Mouse (Mus musculus) adrenal gland, postnatal 25 days (tissue): ENCODE measurements around the gene Rfx4. TPM values are rescaled to one million over a fixed set of nuclear protein-coding genes. Genes with fewer than 3 reads are reported as not detected.
A peak's percentile ranks its signal among the peaks of the same experiment; 100 is the strongest.

Source experiments
- DNase-seq: peaks from one replicate; pipeline ENCODE4 v3.0.0; 2021; ENCODE audit warnings: mixed read lengths
- total RNA-seq: library from RNA; stranded (reverse); gene quantifications from 2 replicates; pipeline ENCODE4 v1.2.3, GENCODE M21; 2021

Gene Rfx4
- total RNA-seq, 1 experiment from 2014 or later = not detected

DNA sequence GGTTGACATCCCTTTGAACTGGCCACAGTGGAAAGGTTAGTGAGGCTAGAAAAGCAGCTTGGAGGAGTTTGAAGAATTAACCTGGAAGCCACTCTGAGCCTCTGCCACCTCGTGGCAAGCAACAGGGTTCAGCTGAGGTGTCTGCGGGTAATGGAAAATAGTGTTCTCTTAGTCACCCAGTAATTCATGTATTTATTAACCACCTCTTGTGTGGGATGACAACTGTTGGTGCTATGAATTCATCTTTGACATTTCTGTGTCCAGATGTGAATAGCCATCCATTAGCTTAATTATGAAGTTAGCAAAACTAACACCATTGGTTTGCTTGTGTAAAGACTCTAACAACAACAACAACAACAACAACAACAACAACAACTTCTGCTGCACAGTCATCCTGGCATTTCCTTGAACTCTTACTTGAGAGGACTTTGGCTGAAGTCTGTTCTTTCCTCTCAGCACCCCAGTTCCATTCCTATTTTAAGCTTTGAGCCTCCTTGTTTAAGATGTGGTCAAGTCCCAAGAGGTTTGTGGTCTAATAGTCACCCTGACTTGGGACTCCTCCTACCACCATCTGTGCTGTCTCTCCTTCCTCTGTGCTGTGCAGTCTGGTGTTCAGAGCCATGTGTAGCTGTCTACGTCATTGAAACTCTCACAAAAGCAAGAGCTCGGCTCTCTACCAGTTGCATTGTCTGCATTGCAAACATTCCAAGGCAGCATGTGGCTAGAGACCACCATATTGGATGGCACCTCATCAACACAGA lies 60.0 kb downstream of the Rfx4 start:
- no peak for DNase-seq

DNA sequence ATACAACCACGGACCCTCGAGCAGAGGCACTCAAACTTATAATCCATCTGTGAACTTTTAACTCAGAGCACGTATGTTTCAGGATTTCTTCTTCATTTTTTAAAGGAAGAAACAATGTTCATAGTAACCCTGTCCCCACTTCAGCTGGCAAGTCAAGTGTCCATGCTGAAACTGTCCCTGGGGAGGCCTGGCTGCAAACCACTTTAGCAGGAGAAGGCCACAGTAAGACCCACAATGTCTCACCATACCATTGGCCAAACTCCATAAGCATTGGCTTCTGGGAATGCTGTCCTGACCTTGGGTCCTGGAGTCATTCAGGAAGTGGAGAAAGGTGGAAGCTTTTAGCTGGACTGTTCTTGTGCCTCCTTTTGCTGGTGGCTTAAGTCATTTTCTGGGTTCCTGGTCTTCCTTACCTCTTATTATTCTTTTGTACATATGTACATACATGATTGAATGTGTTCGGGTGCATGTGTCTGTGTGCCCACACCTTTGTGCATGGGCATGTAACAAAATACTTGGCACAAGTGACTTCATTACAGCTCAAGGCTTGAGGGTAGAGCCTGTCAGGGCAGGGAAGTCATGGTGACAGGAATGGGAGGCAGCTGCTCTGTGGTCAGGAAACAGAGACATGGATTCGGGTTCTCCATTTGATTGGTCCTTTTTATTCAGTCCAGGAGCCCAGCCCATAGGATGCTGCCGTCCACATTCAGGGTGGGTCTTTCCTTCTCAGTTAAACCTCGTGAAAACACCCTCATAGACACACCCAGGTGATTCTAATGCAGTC lies 61.4 kb downstream of the Rfx4 start:
- DNase-seq = peak; percentile 22

DNA sequence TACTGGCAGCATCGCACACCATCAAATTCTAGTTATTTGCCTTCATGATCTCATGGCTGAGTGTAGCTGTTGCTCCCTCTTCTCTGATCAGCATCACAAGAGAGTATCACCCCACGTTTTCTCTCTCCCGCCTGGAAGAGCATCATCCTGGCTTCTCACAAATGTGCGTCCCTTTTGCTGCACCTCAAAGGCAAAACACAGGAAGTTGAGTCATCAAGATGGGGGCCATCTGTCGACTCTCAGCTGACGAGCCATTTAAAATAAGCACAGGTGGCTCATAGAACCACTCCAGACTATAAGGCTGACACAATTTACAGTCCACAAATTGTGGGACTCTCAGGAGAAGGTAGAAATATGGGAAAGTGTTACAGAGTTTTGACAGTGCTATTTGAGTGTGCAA lies 63.8 kb downstream of the Rfx4 start:
- DNase-seq = no peak

DNA sequence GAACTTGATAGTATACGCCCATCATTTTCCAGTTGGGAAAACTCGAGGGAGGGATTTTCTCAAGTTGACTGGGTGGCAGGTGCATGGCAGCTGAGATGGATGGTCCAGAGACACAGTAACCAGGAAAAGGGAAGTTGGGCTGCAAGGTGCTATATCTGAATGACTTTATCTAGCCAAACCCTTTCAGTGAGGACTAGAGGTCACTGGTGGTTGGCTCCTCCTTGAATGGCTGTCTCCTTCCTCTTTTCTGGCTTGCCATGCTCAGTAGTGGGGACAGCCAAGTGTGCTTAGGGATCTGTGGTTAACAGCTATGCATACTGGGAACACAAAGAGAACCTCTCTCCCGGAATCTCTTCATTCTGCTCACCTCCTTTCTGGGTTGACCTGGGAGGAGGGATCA lies 64.4 kb downstream of the Rfx4 start:
- no peak for DNase-seq

DNA sequence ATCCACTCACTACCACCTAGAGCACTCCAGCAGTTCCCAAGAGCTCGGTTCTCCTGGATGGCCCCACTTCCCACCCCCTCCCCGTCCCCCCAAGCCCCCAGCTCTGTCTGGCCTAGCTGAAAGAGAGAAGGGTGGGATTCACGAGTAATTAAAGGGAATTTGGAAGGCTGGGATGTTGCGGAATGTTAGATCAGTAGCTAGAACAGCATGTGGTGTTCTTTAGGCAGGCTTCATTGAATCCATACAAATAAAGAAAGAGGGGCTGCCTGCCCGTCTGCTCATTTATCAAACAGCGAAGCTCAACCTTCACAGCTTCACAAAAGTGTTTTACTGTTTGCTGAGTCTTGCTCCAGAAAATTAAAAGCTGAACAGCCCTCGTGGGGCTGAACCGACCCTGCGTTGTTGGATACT lies 66.9 kb downstream of the Rfx4 start:
- DNase-seq = no peak

DNA sequence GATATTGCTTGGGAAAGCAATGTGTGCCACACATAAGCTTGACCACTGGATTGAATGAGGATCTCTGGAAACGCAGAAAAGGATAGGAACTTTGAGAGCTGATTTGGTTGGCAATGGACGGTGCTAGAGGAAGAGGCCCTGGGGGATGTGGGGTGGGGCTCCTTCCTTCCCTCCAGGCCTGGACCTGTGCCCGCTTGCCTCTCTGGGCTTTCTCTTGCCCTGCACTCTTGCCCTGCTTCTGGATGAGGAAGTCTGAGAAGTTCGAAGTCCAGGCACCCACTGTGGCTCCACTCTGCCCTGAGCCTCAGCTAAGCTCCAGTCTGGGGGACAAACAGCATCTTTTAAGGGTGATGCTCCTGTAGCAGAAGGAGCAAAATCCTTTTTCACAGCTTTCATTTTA lies 67.8 kb downstream of the Rfx4 start:
- peak; percentile 8 for DNase-seq

DNA sequence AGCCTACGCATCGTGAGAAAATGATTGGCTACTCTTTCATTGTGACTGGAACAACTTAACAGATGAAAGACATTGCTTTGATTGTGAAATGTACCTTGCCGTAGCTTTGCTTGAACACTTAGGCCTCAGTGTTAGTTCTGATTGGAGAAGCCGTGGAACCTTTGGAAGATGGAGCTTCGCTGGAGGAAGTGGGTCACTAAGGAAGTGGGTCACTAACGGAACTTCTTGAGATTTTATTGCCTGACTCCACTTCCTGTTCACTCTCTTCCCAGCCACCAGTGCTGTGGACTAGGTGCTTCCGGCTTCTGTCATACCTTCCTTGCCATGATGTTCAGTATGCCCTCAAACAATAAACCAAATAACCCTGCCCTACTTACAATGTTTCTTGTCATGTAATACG lies 73.1 kb downstream of the Rfx4 start:
- DNase-seq = no peak

DNA sequence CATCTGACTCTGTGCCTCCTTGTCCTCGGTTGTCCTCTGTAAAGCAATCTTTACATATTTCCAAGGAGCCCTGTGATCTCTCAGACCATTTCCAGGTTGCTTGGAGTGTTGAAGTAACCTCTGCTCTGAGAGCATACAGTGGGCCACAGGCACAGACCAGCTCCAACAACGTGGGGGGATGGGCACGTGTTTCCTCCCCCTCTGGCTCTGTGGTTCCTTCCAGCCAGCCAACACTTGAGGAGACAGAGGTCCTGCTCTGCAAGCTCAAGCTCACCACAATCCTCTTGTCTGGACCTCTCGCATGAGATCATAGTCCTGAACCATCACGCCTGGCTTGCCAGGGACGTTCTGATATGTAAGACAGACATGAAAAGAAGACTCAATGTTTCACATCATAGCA lies 79.7 kb downstream of the Rfx4 start:
- peak; percentile 11 for DNase-seq

DNA sequence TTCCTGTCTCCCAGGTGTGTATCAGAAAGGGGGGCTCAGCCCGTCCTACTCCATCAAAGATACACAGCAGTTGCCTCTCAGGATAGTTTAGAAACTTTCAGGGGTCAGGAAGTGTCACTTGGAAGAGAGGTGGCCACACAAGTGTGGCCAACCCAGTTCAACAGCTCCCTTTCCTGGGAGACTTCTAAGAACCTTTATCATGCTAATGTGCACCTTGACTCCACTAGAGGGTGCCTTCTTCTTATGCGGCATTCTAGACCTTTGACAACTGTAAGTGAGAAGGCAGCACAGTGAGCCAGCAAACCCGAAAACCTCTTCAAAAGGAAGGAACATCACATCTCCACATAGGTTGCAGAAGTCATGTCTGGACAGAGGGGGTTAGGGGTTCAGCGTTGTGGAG lies 80.2 kb downstream of the Rfx4 start:
- DNase-seq = no peak

DNA sequence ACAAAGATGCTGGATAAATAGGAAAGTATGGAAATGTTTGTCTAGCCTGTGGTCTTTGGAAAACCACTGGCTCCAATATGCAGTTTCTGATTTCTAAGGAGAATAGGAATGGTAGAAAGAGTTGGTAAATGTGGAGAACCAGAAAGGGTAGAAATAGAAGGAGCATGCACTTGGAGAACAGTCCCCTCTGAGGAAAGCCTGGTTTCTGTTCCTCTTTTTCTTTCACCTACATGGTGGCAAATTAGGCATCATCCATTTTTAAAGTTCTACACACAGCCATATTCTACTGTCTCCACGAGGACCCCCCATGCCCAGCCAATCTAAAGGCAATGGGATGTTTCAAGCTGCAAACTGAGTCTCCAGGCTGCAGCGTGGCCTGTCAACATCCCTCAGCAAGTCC lies 81.5 kb downstream of the Rfx4 start:
- DNase-seq = no peak

DNA sequence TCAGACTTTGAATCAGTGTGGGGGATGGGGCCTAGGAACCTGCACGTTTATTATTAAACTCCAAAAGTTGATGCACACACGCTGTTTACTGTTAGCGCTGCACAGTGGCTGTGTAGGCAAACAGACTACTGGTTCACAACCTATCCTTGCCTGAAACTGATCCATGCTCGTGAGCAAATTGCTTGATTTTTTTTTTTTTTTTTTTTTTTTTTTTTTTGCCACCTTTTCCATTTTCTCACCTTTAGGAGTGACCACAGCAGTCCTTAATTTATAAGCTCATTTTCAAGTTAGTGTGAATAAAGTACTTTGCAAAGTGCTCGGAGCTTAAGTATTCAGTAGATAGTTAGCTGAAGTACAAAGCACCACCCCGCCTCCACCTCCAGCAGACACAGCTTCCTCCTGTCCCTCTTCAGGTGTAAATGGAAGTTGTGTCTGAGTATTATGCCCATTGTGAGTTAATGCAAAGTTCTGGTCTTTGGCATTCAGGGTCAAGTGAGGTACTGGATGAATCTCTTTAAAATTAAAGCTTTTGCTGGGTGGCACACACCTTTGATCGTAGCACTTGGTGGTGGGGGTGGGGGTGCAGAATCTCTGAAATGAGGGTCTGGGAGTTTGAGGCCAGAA lies 83.1 kb downstream of the Rfx4 start:
- DNase-seq = no peak

DNA sequence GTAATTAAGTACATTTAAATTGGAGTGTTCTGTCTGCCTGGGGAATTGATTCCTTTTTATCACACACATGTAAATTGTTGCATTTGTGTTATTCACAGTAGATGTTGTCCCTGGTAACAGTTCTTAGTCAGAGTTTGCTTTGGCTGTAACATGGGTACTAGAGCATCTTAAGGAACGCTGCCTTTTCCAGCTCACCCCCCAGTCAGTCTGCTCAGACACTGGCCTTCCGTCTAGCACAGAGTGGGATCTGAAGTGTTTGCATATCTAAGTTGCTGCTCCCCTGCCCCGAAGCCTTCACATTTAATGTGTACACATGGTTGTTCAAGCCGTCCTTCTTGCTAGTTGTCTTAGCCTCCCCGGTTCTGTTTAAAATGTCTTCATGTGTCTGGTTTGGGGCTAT lies 90.8 kb downstream of the Rfx4 start:
- no peak for DNase-seq

DNA sequence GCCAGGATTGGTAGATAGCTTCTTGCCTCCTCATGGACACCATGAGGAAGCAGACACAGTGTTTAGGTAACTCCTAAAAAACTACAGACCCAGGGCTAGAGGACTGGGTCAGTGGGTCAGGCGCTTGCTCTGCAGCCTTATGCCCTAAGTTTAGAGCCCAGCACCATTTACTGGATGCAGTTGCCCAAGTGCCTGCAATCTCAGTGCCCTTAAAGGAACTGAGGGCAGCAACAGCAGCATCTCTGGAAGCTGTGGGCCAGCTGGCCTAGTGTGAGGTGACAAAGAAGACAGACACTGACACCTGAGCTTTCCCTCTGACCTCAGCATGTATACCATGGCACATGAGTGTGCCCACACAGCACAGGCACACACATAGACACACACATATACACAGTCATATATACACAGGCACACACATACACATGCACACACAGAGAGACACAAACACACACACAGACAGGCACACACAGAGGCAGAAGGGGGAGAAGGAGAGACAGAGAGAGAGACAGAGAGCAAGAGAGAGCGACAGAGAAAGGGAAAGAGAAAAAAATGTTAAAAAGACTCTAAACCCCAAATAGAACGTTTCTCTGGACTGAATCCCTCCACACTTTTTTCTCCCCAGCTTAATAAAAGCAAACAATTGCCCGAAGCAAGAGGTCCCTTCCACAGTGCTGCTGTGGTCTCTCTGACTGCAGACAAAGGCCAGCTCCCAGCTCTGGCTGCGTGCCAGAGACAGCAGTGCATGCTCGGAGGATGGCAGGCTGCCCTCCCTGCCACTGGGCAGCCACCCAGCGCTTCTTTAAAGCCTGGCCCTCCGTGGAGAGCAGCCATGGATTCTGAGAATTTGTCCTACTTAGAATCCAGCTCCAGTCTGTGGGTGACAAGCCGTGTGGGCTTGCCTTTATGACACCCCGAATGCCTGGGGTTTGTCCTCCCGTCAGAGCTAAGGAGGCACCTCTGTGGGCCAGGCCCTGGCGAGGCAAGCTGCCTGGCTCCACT lies 96.4 kb downstream of the Rfx4 start:
- peak; percentile 88 for DNase-seq

DNA sequence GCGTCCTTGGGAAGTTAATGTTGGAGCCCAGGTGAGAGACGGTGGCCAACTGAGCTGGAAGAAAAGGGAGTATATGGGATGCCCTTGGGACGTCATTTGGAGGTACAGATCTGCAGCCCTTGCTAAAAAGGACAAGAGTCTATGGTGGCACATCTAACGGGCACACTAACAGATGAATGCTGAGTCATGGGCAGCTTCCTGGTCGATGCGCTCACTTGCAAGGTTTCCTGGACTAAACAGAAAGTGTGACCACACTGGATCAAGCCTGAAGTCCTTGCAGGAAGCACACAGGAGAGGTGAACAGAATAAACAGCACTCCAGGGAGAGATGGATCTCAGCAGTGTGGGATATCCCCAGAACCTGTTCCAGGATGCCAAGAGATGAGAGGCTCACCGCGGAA lies 98.2 kb downstream of the Rfx4 start:
- no peak for DNase-seq

DNA sequence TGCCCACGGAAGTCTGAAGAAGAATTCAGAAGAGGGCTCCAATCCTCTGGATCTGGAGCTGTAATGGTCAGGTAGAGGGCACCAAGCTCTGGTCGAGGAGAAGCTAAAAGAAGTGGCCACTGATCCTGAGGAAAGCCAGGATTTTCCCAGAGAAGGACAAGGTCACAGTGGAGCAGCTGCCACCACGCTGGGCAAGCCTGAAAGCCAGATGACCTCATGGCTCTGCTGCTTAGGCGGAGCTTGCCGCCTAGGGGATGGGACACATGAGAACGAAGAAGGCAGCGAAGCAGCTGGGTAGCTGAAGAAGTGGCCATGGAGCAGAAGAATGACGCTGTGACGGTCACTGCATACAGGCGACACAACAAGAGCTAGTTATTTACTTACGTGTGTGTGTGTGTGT lies 99.6 kb downstream of the Rfx4 start:
- peak; percentile 29 for DNase-seq

DNA sequence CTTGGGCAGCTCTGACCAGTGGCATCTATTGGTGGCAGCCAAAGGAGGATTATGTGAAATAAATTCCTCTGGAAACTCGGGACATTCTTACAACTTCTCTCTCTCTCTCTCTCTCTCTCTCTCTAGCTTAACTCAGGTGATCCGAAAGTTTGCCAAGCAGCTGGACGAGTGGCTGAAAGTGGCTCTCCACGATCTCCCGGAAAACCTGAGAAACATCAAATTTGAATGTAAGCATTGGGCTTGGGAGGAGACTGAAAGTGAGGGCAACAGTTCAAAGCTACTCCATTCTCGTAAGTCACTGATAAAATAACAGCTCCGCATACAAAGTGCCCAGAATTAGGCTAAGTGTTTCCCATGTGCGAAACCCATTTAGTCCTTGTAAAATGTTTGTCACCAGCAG lies 102.5 kb downstream of the Rfx4 start:
- no peak for DNase-seq

DNA sequence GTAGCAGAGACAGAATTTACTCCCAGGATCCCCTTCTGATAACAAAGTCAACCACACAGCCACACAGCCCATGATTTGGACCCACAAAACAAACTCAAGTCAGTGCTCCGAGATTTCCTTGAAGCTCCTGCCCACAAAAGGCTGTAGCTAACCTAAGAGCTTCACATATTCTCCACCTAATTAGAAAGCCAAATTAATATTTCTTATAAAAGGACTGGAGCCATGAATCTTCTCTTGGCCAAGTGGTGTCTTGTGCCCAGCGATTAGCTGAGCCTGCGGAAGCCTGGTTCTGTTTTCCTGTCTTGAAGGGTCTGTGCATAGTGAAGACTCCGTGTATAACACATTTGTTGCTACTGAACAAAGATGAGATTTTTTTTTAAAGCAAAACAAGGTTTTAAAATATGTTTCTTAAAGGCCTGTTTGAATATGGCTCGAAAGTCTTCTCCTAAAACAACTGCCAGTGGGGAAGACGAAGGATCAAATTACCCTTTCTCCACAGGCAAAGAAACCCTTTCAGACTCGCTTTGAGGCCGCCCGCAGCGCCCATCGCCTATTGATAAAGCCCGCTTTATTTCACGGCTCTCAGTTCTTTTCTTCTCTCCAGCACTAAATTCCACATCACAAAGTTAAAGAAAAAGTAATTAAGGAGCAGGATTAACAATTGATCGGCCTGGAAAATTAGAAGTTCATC lies 103.1 kb downstream of the Rfx4 start:
- DNase-seq = no peak

DNA sequence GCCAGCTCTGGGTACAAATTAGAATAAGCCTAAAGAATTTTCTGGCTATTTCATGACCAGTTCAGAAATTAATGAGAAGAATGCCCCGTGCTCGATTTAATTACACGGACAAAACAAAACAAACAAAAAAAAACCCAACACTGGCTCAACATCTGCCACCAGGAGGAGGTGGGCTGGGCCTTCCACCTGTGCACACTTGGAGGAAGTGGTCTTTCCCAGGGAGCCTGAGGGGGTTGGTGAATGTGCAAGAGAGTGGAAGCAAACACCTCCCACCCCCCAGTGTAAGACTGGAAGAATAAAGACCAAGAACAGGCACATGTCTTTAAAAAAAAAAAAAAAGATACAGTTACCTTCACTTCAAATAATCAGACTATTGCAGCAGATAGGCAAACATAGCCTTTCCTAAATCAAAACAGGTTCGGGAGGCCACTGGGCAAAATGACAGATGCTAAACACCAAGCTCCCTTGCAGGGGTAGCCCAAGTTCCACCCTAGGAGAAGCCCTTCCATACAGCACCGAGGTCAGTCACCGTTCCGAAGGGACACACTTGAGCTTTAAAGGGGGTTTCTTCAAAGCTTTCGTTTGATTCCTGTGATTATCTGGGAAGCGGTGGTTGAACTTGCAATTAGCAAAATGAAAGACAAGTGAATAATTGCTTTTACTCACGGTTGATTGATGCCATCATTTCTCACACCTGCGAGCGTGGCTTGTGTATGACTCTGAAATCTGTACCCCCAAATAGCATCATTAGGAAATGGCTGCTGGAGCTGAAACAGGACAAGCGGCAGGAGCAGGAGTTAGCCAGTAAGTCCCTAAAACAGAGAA lies 103.9 kb downstream of the Rfx4 start:
- no peak for DNase-seq

DNA sequence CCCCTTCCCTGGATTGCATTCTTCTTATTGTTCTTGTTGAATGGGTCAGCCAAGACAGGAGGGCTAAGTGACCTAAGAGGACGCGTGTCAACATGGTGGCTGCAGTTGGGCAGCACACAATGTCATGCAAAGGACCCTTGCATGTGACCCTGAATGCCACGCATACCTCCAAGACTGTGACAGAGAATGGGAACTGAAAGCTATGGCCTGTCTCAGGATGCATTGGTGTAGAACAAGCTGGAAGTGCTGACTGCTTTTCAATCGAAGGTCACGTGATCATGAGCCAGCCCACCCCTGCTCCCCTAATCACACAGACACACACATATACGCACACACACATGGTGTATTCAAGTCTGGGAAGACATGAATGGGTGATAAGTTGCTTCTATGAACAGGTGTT lies 107.6 kb downstream of the Rfx4 start:
- DNase-seq = no peak

DNA sequence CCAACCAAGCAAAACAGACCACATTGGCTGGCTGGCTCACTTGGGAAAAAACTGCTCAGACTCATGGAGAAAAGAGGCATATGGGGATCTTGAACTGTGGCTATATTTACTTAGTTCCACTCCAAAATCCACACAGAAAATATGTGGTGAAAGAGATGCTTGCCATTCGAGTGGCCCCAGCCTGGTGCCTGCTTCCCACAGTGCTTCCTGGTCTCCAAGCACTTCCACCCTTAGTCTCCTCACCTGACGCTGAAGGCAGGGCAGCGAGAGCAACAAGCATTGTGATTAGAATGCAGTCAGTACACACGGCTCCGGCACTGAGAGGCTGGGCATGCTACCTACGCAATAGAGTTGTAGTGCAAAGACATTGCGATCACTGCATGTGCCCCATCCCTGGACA lies 111.7 kb downstream of the Rfx4 start:
- DNase-seq = no peak

DNA sequence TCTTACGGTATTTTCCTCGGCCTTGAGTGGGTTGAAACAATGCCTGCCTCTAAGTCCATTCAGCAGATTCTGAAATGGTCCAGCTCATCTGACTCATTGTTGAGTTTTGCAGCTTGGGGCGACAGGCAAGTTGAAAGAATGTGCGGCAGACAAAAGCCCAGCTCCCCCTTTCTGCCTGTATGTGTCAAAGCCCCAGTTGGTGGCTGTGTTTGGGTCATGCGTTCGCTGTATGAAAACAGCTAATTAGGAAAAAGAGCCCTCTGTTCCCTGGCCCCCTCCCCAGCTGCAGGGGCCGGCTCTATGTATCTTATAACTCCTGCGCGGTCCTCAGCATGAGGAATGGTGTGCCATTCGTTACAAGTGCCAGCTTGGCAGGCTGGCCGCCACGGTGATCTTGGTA lies 115.4 kb downstream of the Rfx4 start:
- no peak for DNase-seq
